In genomic region chr2:106821883-106822282, GRCm38 (mm10) we compare ENCODE assay signal across 17 mouse cellular contexts.
A peak's percentile ranks its signal among the peaks of the same experiment; 100 is the strongest.
DNase-seq lines count a peak whose midpoint lies in the region; ATAC-seq and TF ChIP-seq lines count a peak whose summit lies in the region.
"Had no signal": no experiment of that assay in that cellular context is flagged by ENCODE, and none has a peak within 500 bp of the region (broad histone marks: within the 10 kb centered on the region; RNA-seq: fewer than 3 reads in every experiment).

No protein-coding gene starts in this region.

- peak overlapping the region; percentile 69 for H3K27ac ChIP-seq in kidney, embryonic 15.5 days
- H3K27ac ChIP-seq in kidney, adult 2 months (ENCODE audit: insufficient read depth, low read depth, low read length): no peak overlapping the region
- no peak overlapping the region for H3K27ac ChIP-seq in midbrain, embryonic 16.5 days (ENCODE audit: low read length)
- H3K27ac ChIP-seq in midbrain, postnatal 0 days (ENCODE audit: low read depth, low read length): no peak overlapping the region
- H3K27ac ChIP-seq in forebrain, embryonic 16.5 days (ENCODE audit: low read length): no peak overlapping the region
- peak overlapping the region; percentile 66 for H3K27ac ChIP-seq in neural tube, embryonic 13.5 days (replicated peaks)
- H3K27ac ChIP-seq: embryonic facial prominence, embryonic 13.5 days; left cerebral cortex, adult 2 months; macrophage had no signal

- no peak overlapping the region for H3K4me3 ChIP-seq in kidney, embryonic 15.5 days (replicated peaks)
- no peak overlapping the region for H3K4me3 ChIP-seq in kidney, adult 2 months (ENCODE audit: insufficient read depth, low read depth, low read length)
- no peak overlapping the region for H3K4me3 ChIP-seq in midbrain, embryonic 16.5 days (ENCODE audit: low read depth, low read length)
- H3K4me3 ChIP-seq in midbrain, postnatal 0 days (ENCODE audit: low read depth, low read length): no peak overlapping the region
- H3K4me3 ChIP-seq in forebrain, embryonic 16.5 days (replicated peaks; ENCODE audit: low read length): no peak overlapping the region
- H3K4me3 ChIP-seq in neural tube, embryonic 13.5 days: no peak overlapping the region
- H3K4me3 ChIP-seq: embryonic facial prominence, embryonic 13.5 days; left cerebral cortex, adult 2 months; myocyte had no signal

- TF ChIP-seq CTCF in kidney, adult 2 months (conservative IDR thresholded peaks at IDR 0.05; ENCODE audit: insufficient read depth, insufficient read length, low read depth, low read length): no peak
- no peak for TF ChIP-seq CTCF in midbrain, postnatal 0 days (IDR thresholded peaks at IDR 0.05)

- H3K4me1 ChIP-seq in kidney, embryonic 15.5 days: peaks cover 25% of the 10 kb centered on the region
- H3K4me1 ChIP-seq in kidney, adult 2 months (ENCODE audit: control insufficient read depth, insufficient read depth, low read length): 0 out of 2 replicates have a peak, but pooled peaks cover 3% of the 10 kb centered on the region
- H3K4me1 ChIP-seq in midbrain, embryonic 16.5 days (ENCODE audit: control insufficient read depth, insufficient read depth, low read length): peaks cover 19% of the 10 kb centered on the region
- no peaks in the 10 kb centered on the region for H3K4me1 ChIP-seq in midbrain, postnatal 0 days (ENCODE audit: insufficient read depth, low read length)
- H3K4me1 ChIP-seq in forebrain, embryonic 16.5 days (replicated peaks; ENCODE audit: control insufficient read depth, insufficient read depth, low read length): peaks cover 25% of the 10 kb centered on the region
- peaks cover 36% of the 10 kb centered on the region for H3K4me1 ChIP-seq in neural tube, embryonic 13.5 days (replicated peaks)

- 31% methylated on average over 6 of the region's 6 CpGs for WGBS in kidney, embryonic 15.5 days
- 66% methylated on average over 6 of the region's 6 CpGs for WGBS in kidney, adult 2 months
- WGBS in midbrain, embryonic 16.5 days: 48% methylated on average over 6 of the region's 6 CpGs
- 42% methylated on average over 6 of the region's 6 CpGs for WGBS in midbrain, postnatal 0 days
- 29% methylated on average over 6 of the region's 6 CpGs for WGBS in forebrain, embryonic 16.5 days
- WGBS in neural tube, embryonic 13.5 days: 14% methylated on average over 6 of the region's 6 CpGs

- no peak overlapping the region for H3K9ac ChIP-seq in kidney, embryonic 15.5 days
- H3K9ac ChIP-seq in midbrain, embryonic 16.5 days (ENCODE audit: low read depth, low read length): no peak overlapping the region
- H3K9ac ChIP-seq in midbrain, postnatal 0 days (replicated peaks; ENCODE audit: low read length, poor library complexity, severe bottlenecking): no peak overlapping the region
- no peak overlapping the region for H3K9ac ChIP-seq in forebrain, embryonic 16.5 days (replicated peaks; ENCODE audit: low read depth, low read length)
- H3K9ac ChIP-seq in neural tube, embryonic 13.5 days: 0 out of 2 replicates have a peak overlapping the region, but pooled peaks have one; percentile 6
- H3K9ac ChIP-seq: embryonic facial prominence, embryonic 13.5 days had no signal

- DNase-seq in kidney, adult 2 months: no peak
- no peak for DNase-seq in midbrain, postnatal 0 days (ENCODE audit: low spot score)
- no peak for DNase-seq in embryo, embryonic 10 days (ENCODE audit: low spot score)
- DNase-seq in kidney, postnatal 4 days: no peak
- DNase-seq: adrenal gland, postnatal 36 days; cerebellum, postnatal 36 days; gastrocnemius, postnatal 14 days had no signal

- H3K27me3 ChIP-seq in kidney, embryonic 15.5 days: no peaks in the 10 kb centered on the region
- no peaks in the 10 kb centered on the region for H3K27me3 ChIP-seq in kidney, adult 2 months (replicated peaks; ENCODE audit: control insufficient read depth, insufficient read depth, low read length)
- H3K27me3 ChIP-seq in midbrain, embryonic 16.5 days (ENCODE audit: control insufficient read depth, insufficient read depth, low read depth, low read length): no peaks in the 10 kb centered on the region
- H3K27me3 ChIP-seq in midbrain, postnatal 0 days (ENCODE audit: insufficient read depth, low read length): no peaks in the 10 kb centered on the region
- no peaks in the 10 kb centered on the region for H3K27me3 ChIP-seq in forebrain, embryonic 16.5 days (replicated peaks; ENCODE audit: control insufficient read depth, insufficient read depth, low read length)
- H3K27me3 ChIP-seq in neural tube, embryonic 13.5 days: no peaks in the 10 kb centered on the region
- H3K27me3 ChIP-seq: embryonic facial prominence, embryonic 13.5 days had no signal

- no peak; the same call in 1 of the 2 replicates for ATAC-seq in kidney, embryonic 15.5 days (replicated peaks; ENCODE audit: low FRiP score)
- 0 out of 2 replicates have a peak, but pooled peaks have one; percentile 50 for ATAC-seq in midbrain, embryonic 16.5 days
- ATAC-seq in midbrain, postnatal 0 days (ENCODE audit: low FRiP score): no peak
- ATAC-seq in forebrain, embryonic 16.5 days: peak; percentile 6; the same call in 1 of the 2 replicates
- peak; percentile 40 for ATAC-seq in neural tube, embryonic 13.5 days (ENCODE audit: low read depth)
- ATAC-seq: activated CD4-positive, CD25-positive, alpha-beta regulatory T cell, adult 4 months; CD4-positive, CD25-positive, alpha-beta regulatory T cell, adult 4 months had no signal

- TF ChIP-seq POLR2A in kidney, adult 2 months (IDR thresholded peaks at IDR 0.05; ENCODE audit: low read depth, low read length): no peak

- no peaks in the 10 kb centered on the region for H3K9me3 ChIP-seq in kidney, embryonic 15.5 days (replicated peaks)
- H3K9me3 ChIP-seq in midbrain, embryonic 16.5 days (replicated peaks; ENCODE audit: control insufficient read depth, low read length, poor library complexity, severe bottlenecking): no peaks in the 10 kb centered on the region
- no peaks in the 10 kb centered on the region for H3K9me3 ChIP-seq in midbrain, postnatal 0 days (ENCODE audit: low read length)
- no peaks in the 10 kb centered on the region for H3K9me3 ChIP-seq in forebrain, embryonic 16.5 days (ENCODE audit: control insufficient read depth, low read length)
- no peaks in the 10 kb centered on the region for H3K9me3 ChIP-seq in neural tube, embryonic 13.5 days
- H3K9me3 ChIP-seq: embryonic facial prominence, embryonic 13.5 days had no signal

- no peak overlapping the region for H3K4me2 ChIP-seq in kidney, embryonic 15.5 days
- no peak overlapping the region for H3K4me2 ChIP-seq in midbrain, embryonic 16.5 days (ENCODE audit: low read length)
- H3K4me2 ChIP-seq in midbrain, postnatal 0 days (ENCODE audit: low read depth, low read length, poor library complexity, severe bottlenecking): no peak overlapping the region
- no peak overlapping the region for H3K4me2 ChIP-seq in forebrain, embryonic 16.5 days (ENCODE audit: low read length)
- no peak overlapping the region for H3K4me2 ChIP-seq in neural tube, embryonic 13.5 days
- H3K4me2 ChIP-seq: embryonic facial prominence, embryonic 13.5 days had no signal

- no peaks in the 10 kb centered on the region for H3K36me3 ChIP-seq in kidney, embryonic 15.5 days
- no peaks in the 10 kb centered on the region for H3K36me3 ChIP-seq in kidney, adult 2 months (ENCODE audit: control insufficient read depth, insufficient read depth, low read length)
- H3K36me3 ChIP-seq in midbrain, embryonic 16.5 days (ENCODE audit: control insufficient read depth, insufficient read depth, low read length): no peaks in the 10 kb centered on the region
- H3K36me3 ChIP-seq in midbrain, postnatal 0 days (ENCODE audit: insufficient read depth, low read length): no peaks in the 10 kb centered on the region
- no peaks in the 10 kb centered on the region for H3K36me3 ChIP-seq in forebrain, embryonic 16.5 days (ENCODE audit: control insufficient read depth, insufficient read depth)
- H3K36me3 ChIP-seq in neural tube, embryonic 13.5 days: no peaks in the 10 kb centered on the region
- H3K36me3 ChIP-seq: embryonic facial prominence, embryonic 13.5 days had no signal

Comparison
In these comparisons a context has a peak if more than half of its experiments do, and no peak if none do; other contexts are left out.
1. ATAC-seq: peak in midbrain, embryonic 16.5 days (single experiment), forebrain, embryonic 16.5 days (single experiment) and neural tube, embryonic 13.5 days (single experiment); none in kidney, embryonic 15.5 days (single experiment) and midbrain, postnatal 0 days (single experiment).
2. H3K27ac ChIP-seq: peak in kidney, embryonic 15.5 days (single experiment) and neural tube, embryonic 13.5 days (single experiment); none in kidney, adult 2 months (single experiment), midbrain, embryonic 16.5 days (single experiment), midbrain, postnatal 0 days (single experiment) and forebrain, embryonic 16.5 days (single experiment).